Mouse (Mus musculus) gastrocnemius, postnatal 4 days (tissue): Measurements from ENCODE around the gene Ralgps1. TPM values are rescaled to one million over a fixed set of nuclear protein-coding genes. Genes with fewer than 3 reads are reported as not detected.
"Not testable (repeated sequence)": the region's sequence is repeated elsewhere in the genome, so short reads cannot be mapped to it uniquely, and the experiment has no call there.

Experiments used
- DNase-seq, 2 experiments: peaks; one replicate each; pipeline ENCODE4 v3.0.0; 2021 to 2022; ENCODE audit warnings: low spot score in 2 of 2, mixed read lengths in 2 of 2
- total RNA-seq, 2 experiments: library from RNA; stranded (reverse); gene quantifications; 2 replicates each; pipeline ENCODE4 v1.2.3; 2021

Gene Ralgps1
- total RNA-seq, 2 experiments from 2014 or later: 5.5 to 5.8 TPM

GRCm38 (mm10) chr2:33217425-33217794 lies 153.9 kb downstream of the Ralgps1 start:
- no peak for DNase-seq

GRCm38 (mm10) chr2:33216645-33217424 lies 154.5 kb downstream of the Ralgps1 start:
- peak in 1 of 2 experiments; percentile 31 for DNase-seq

GRCm38 (mm10) chr2:33215700-33216509 lies 155.4 kb downstream of the Ralgps1 start, which contains the start of gene Angptl2:
Gene Angptl2, plus strand, starts transcription at chr2:33216069.
- peak; percentile 94 to 96 for DNase-seq

DNA sequence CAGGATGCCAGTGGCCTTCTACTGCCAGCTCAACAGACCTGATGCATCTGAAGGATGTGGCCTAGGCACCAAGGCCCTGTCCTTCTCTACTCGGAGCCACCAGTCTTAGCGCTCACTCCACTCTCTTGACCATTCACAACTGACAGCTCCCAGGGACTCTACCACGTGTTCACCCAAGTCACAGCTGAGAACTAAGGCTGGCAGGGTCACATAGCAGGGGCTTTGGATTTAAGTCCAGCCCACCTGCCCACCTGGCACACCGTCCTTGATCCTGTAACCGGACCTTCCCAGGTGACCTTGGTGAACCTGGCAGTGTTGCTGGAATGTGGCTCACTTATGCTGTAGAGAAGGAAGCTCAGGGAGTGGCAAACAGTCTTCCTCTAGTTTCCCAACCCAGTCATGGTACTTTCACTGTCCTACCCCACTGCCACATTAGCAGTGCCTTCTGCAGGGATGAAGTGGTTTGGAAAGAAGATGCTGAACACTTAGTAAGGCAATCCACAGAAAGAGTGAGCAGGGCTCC lies 156.0 kb downstream of the Ralgps1 start:
- DNase-seq: peak in 1 of 2 experiments; percentile 28

DNA sequence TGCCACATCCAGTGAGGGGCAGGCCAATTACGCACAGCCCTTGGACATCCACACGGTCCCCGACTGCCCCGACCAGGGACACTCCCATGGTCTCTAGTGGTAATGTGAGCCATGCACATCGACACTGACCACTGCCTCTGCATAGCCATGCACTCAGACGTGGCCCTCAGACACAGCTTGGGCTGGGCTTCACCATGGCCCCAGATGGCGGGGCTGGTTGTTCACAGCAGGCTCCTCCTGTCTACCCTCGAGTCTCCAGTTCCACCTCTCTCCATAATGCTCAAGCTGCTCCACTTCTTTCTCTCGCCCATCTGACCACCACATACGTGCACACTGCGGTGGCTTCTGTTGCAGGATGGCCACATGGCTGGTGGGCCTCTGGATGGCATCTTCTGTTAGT lies 160.0 kb downstream of the Ralgps1 start:
- not testable (repeated sequence) for DNase-seq

DNA sequence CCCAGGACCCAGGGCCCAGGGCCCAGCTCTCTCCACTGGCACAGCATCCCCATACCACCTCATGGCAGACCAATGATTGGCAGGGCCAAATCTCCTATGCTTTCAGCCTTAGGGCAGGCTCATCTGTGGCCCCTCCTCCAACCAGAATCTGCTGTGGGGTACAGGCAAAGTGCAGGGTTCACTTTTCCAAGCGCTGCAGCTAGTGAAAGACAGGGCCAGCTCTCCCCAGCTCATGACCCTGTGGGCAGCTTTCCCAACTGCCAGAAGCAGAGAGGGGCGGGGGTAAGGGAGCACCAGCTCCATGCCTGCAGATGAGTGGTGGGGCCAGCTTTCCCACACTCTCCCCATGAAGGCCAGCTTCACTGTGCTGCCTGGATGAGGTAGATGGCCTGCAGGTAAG lies 160.4 kb downstream of the Ralgps1 start:
- DNase-seq: no peak

- DNase-seq: no peak
Observed at GRCm38 (mm10) chr2:33208134-33208533, 163.2 kb downstream of the Ralgps1 start.

DNA sequence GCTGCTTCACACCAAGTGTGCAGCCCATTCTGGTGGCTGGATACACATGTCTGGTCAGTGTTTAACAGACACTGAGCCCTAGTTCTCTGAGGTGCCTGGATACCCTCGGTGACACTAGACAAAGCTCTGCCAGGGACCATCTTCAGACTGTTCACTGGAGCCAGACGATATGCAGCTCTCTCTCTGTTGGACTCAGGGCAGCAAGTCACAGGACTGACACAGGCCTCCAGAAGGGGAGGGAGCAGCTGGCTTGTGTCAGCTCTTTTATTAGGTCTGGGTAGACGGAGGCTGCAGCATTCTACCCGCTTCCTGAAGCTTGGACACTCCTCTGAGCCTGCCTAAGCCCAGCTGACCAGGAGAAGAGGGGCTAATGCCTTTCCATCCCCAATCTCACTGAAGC lies 164.2 kb downstream of the Ralgps1 start:
- DNase-seq: no peak

DNA sequence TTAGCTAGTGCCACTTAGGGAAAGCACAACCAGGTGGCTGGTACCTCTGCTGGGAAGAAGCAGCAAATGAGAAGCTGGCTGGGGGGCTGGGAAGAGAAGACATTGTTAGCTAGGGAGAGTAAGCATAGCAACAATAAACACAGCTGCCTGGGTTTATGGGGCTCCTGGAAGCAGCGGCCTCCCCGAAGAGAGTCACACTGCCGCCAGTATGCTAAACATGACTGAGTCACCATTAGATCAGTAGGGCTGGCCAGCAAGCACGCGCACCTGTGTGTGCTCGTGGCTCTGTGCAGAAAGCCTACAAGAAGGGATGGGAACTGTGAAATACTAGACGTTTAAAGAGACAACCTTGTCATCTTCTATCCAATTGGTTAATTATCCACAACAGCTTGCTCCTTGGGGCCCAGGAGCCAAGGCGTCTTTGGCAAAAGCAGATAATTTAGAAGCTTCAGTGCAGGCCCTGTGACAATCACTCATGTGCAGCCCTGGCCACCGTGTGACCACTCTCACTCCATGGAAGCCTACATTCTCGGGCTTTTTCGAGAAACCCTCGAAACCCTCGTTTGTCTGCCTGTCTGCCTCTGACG lies 165.3 kb downstream of the Ralgps1 start:
- no peak for DNase-seq

DNA sequence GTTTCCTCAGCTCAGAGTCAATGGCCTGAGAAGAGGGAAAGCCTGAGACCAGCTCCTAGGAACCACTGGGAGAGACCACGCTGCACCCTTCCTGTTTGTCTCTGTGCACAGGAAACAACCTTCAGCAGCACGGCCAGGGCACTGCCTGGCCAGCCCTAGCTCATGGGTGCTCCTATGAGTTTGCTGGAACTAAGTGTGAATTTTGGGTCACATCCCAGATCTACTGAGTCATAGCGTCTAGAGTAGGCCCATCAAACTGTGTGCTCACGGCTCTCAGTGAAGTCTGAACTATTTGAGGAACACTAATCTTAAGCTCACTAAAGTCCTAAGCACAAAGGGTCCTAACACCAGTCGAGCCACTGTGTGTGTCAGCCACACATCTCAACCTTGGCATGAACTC lies 166.3 kb downstream of the Ralgps1 start:
- DNase-seq: no peak

DNA sequence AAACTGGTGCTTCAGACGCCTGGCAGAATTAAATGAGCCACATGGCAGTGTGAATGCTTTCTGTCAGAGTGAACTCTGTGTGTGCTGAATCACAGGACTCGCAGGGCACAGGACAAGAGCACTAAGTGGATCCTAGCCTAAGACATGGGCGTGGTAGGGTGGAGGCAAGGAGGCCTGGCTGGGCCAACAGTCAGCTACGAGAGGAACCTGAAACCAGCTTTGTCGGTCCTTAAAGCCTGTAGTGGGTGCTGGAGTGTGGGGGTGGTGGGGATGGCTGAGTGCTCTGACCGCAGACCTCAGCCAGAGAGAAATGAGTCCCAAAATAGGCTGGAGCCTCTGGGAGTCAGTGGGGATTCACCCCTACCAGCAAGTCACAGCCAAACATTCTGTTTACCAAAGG lies 168.0 kb downstream of the Ralgps1 start:
- no peak for DNase-seq

DNA sequence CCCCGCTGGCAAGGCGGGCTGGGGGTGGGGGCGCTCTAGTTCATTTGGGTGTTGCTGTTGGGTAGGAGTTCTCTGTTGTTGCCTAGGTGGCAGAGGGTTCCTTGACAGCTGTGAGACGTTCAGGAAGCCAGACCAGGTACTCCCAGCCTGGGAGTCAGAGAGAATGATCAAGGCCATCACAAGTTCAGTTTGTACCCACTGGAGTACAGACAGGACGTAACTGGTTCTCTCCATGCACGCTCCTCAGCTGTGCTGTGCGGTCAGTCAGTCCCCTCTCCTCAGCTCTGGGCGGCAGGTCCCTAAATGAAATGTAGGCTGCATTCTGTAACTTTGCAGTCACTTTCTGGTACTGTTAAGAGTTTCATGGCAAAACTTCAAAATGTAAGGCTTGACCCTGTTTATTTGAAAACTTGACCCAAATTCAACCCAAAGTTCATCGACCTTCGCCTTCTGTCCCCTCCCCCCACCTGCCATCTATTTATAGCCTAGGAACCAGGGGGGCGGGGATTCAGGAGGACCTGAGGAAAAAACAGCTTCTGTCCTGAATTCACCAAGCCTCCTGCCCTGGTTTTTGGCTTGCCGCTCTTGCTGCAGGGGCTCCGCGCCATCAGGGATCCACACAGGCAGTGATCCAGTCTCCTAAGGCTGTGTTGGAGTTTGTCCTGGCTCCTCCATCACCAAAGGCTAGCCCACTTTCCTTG lies 170.8 kb downstream of the Ralgps1 start:
- no peak for DNase-seq

GRCm38 (mm10) chr2:33189976-33190375 lies 181.3 kb downstream of the Ralgps1 start:
- no peak for DNase-seq

DNA sequence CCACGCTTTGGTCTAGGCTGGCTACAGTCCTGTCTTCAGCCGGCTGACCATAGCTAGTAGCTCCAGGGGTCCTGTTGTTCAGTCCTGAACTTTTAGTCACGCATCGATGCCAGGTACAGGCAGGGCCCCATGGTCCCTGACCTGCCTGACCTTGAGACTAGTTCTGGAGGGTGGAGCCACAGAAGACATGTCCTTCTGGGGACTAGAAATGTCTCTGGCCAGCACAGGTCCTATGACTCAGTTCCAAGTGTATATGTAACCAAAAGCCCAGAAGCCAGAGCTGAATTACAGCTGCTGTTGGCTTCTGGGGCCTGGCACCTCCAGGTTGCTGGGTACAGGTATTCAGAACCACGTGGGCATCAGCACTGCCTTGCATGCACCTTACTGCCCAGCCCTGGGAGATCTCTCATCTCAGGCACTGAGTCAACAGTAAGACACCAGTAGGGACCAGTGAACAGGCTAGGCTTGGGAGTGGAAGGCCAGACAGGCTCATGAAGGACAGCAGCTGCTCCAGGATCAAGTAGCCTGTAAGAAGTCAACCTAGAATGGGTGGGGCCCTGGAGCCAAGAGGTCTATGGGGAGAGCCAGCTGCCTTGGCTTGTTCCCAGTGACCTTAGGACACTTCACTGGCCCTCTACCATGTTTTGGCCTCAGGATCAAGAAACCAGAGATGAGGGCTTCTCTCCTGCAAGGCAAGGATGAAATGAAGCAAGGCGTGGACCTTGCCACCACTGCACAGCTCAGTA lies 182.2 kb downstream of the Ralgps1 start:
- DNase-seq: no peak

DNA sequence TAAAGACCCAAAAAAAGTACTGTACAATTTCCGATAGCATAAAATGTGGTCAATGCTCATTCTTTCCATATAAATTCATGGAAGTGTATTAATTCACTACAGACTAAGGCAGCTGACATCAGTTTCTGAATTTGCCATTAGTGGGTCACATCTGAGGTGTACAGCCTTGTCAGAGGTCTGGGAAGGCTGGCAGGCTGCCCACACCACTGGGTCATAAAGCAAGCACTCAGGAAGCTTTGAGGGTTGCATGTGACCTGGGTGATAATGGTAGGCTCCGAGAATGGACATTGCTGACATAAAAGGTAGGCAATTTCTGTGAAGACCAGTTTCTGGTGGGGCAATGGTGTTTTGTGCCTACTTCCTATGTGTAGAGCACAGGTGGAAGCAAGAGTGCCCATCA lies 183.4 kb downstream of the Ralgps1 start:
- DNase-seq: no peak

- DNase-seq: no peak
Observed at GRCm38 (mm10) chr2:33186505-33186904, 184.8 kb downstream of the Ralgps1 start.

GRCm38 (mm10) chr2:33185258-33185657 lies 186.0 kb downstream of the Ralgps1 start:
- DNase-seq: no peak

GRCm38 (mm10) chr2:33184641-33185040 lies 186.6 kb downstream of the Ralgps1 start:
- peak in 1 of 2 experiments; percentile 68 for DNase-seq

DNA sequence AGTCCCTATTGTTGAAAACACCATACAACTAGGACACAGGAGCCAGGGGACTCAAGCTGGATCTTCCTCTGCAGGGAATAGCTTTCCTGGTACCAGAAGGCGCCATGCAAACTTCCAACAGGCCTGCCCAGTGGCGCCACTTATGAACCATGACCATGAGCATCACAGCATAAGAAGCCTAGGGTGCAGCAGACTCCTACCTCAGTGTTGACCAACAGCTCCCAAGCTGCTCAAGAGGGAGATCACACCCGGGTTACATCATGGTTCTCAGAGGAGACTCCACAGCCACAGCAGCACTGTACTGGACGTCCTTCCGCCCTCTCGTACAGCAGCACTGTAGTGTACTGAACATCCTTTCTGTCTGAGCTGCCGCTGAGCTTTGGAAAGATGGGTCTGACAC lies 188.0 kb downstream of the Ralgps1 start:
- DNase-seq: no peak

DNA sequence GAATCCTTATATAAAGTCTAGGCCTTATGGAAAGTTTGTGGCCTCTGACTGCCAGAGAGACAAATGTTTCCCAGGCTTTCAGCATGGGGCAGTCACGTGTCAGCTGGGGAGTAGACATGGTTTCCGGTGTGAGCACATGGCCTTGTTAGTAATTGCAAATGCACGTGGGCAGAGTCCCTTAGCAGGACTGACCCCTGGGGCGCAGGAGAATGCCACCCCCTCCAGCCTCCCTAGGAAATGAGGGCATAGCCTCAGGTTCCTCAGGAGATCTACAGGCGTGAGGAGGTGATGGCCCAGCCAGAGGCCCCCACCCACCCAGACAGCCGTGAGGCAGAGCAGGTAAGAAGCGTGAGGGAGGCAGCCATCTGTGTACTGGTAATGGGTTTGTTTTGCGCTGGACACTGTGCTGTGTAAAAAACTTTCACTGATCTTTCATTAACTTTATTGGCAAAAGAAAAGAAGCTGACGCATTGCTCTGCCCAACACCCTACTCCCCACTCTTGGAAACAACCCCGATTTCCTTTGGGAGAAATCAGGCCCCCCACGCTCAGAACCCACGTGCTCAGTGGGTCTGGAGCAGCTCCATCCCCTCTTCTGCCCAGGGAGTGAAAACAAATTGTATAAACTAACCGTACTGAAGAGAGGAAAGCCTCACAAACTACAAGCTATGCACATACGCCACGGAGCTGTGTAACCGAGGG lies 191.2 kb downstream of the Ralgps1 start:
- DNase-seq: no peak
